Mouse (Mus musculus) gastrocnemius, postnatal 25 days (tissue): ENCODE measurements around the gene Slc1a2. TPM values are rescaled to one million over a fixed set of nuclear protein-coding genes. Genes with fewer than 3 reads are reported as not detected.

Source experiments
- DNase-seq: peaks from one replicate; pipeline ENCODE4 v3.0.0; 2022
- total RNA-seq, 2 experiments: library from RNA; stranded (reverse); gene quantifications; 1 replicate in 1 of 2; 2 replicates in 1 of 2; pipeline ENCODE4 v1.2.3; 2021

Gene Slc1a2
- total RNA-seq, 2 experiments from 2014 or later: 0.05 to 0.69 TPM

DNA sequence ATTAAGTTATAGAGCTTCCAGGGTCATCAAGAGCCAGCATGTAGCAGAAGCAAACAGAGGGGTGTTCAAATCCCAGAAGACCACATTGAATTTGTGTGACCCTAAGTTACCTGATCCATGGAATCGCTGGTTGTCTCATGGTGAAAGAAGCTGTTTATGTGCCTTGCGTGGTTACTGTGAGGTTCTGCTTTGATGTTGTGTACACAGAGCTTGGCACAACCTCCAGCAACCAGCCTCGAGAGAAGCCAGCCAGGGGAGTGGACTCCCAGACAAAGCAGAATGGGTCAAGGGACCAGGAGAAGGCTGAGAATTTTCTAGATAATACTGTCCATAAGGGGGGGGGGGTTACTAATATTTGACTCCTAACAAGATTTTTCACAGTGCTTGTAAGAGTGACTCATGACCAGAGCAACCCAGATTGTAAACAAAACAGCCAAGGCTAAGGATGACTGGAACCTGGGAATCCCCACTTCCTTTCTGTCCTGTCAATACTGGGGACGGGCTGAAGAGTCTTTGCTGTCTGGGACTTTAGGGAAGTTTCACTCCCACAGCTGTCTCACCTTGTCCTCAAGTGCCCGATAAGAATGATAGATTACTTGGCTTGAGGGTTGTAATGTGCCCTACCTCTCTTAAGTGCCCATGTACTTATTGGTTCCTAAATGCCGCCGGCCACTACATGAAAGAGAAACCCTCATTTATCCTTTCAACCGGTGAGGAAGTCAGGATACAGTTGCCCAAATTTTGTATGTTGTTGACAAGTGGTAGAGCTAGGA, 106.3 kb downstream of the Slc1a2 start:
- DNase-seq: no peak

- no peak for DNase-seq
Measured at GRCm38 (mm10) chr2:102768267-102768666, 109.8 kb downstream of the Slc1a2 start.

DNA sequence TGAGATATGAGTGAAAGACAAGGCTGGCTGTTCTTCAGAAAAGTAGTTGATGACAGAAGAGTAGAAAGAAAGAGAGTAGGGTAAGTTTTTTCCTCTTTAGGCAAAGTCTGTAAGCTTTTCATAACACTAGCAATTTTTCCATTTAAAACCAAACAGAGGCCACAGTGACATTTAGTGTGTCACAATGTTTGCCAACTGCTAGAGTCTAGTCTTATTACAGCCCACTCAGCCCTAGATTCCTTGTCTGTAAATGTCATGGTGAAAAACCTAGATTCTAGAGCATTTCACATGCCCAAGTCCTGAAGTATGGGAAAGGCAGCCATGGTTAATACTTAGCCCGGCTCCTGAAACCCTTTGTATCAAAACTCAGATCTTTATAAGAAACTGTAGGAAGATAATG, 112.8 kb downstream of the Slc1a2 start:
- no peak for DNase-seq

DNA sequence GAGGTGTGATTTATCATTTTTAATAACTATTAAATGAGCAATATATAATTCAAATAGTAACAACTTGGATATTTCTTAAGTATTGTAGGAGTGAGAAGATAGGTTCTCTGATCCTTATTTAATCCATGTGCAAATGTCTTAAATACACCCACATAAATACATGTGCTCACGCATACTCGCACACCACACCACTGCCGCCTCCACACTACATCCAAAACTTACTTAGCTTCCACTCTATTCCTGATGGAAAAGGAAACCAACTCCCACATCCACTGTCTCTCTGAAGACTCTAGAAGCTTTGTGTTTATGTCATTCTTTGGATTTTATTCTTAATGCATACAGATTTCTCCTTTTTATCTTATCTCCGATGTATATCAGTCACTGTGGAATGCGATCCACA, 113.8 kb downstream of the Slc1a2 start:
- DNase-seq: no peak

- DNase-seq: no peak
Measured at GRCm38 (mm10) chr2:102774700-102775099, 116.2 kb downstream of the Slc1a2 start.

DNA sequence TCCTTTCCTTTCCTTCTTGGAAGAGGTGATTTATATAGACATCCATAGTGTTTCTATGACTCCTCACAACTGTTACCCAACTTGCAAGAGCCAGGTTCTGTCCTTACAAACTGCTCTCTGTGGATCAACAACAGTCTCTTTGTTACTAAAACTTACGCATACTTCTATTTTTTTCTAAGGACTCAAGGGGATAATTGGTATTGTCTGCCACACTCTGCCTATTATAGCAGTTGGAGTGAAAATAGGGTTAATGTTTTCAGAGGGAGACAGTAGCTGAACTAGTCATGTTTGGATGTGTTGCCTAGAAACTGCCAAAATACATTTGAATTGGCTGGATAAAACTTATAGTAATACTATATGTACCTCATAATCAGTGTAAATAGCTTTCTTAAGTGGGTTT, 117.1 kb downstream of the Slc1a2 start:
- DNase-seq: no peak

DNA sequence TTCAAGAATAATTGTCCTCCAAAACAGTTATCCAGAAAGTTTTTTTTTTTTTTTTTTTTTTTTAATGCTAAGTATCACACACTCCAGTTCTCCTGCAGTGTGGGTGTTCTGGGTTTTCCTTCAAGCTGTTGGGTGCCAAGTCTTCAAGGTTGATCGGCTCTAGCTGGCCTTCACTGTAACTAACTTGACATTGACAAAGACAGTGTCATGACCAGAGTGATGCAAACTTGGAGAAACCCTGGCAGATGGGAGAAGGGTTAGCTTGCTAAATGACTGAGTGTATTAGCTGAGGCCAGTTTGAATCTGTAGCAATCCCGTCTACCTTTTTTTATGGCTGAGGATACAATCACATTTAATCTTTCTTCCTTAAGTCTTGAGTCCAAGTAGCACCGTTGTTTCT, 119.7 kb downstream of the Slc1a2 start:
- no peak for DNase-seq

DNA sequence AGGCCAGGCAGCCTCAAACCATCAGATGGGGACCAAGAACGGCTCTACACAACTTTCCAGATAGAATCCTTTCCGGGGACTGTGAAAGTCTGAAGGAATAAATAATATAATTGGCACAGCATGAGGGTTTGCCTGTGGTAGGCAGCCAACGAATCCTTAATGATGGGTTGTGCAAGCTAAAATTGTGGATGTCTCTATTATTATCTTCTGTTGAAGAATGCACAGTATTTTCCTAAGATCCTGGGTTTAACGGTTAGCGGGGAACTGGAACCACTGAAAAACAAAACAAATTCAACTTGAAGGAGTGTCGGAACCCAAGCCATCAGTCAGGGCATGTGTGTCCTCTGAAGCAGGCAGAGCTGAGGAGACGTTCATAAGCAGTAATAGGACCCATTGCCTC, 124.3 kb downstream of the Slc1a2 start:
- no peak for DNase-seq

DNA sequence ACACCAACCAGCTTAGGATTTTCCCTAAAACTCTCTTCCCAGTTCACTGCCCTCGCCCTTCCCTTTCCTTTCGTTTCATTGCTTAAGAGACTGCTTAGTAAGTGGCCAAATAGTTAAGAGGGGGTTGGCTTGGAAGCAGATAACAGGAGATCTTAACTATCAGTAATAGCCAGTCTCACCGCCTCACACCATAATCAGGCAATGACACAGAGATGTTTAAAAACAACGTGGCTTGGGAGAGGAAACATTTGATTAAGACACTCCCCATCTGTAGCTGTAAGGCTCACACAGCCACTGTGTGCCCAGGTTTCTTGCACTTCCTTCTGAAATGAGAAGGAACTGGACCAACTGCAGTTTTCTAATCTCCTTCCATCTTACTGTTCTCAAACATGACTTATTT, 127.2 kb downstream of the Slc1a2 start:
- DNase-seq: no peak

DNA sequence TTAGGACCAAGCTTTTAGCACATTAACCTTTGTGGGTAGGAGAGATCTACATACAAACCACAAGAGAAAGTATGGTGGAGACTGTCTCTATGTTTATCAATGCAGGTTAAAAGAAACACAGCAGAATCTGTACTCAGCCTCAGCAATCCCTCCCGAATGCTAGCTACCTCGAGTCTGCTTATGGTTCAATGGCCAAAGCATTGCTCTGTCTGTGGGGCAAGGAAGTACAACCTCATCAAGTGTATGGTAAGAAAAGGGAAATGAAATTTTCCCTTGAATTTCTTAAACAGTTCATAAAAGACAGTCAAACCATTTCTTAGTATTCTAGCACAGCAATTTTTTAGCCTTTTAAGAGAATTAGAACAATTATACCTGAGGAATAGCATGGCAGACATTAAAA, 133.2 kb downstream of the Slc1a2 start:
- no peak for DNase-seq

DNA sequence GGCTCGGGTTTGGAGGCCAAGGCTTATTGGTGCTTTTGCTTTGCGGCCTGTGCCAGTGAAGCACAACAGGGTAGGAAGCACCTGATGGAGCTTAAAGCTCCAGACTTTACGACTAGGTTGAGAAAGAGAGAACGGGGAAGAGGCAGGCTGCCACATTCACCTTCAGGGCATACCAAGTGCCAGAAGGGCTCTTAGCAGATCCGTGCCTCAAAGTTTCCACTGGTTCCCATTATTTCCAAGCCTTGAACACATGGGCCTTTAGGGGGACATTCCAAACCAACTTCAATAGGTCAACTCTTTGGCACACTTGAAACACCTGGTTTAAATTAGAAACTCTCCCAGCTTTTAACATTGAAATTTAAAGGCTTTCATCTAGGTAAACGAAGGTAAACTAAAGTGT, 134.3 kb downstream of the Slc1a2 start:
- DNase-seq: no peak

GRCm38 (mm10) chr2:102795034-102795433, 136.6 kb downstream of the Slc1a2 start:
- no peak for DNase-seq

- DNase-seq: no peak
Measured at GRCm38 (mm10) chr2:102798149-102798548, 139.7 kb downstream of the Slc1a2 start.

DNA sequence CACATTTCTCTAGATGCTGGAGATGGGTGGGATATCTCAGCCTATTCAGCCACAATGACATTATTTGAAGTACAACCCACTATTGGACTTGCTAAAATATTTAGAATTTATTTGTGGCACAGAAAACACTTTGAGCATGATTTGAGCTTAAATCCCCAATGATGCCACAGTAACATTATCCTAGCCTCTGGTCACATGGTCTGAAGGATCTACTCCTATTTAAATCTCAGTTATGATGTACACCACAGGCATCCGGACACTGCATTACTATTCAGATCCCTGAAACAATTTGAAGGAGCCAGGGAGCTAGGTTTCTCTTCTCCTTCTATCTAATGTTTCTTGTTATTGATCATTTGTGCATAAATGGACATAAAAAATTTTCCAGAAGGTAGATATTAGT, 143.4 kb downstream of the Slc1a2 start:
- DNase-seq: no peak

- no peak for DNase-seq
Measured at GRCm38 (mm10) chr2:102804109-102804508, 145.7 kb downstream of the Slc1a2 start.

DNA sequence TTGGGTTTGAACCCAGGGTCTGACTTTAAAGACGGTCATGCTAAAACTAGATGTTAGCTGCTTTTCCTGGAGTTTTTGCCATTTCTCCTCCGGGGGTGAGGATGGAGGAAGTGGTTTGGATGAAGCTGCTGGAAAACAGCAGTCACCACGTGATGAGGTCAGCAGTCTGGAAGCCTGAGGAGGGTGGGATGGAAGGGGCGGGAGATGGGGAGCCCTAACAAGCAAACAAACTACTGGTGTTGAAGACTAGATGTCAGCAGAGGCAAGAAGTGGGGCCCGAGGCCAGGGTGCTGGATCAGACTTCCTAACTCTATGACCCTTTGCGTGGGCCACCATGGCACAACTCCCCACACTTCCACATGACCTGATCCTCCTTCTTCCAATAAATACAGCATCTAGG, 146.8 kb downstream of the Slc1a2 start:
- DNase-seq: no peak

DNA sequence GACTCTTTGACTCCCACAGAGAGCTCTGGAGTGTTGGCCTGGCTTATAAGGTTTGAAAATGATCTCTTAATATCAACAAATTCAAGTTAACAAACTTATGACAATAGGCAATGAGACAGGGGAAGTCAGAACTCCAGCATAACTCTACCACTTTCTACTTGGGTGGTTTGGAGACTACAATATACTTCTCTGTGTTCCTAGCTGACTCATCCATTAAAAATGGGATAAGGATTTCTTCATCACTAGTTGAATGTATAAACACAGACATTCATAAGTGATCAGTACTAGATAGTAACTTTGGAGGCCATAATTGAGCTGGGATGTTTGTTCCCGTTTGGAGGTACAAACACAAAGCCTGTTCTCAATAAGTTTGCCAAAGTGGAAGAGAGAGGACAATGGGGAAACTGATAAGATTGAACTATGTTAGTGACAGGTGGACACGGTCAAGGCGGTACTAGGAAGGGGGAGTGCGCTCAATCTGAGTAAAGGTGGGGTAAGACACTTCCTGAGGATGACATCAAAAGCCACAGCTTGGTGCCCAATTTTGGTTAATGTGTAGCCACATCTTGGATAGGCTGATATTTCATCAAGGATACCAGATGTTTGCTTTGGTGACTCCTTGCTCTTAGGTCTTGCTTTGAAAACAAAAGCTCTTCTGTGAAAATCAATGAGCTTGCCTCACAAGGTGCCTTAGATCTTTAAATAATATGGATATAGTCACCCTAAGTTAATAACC, 147.5 kb downstream of the Slc1a2 start:
- no peak for DNase-seq

- DNase-seq: no peak
Measured at GRCm38 (mm10) chr2:102807633-102808032, 149.2 kb downstream of the Slc1a2 start.

GRCm38 (mm10) chr2:102809436-102809835, 151.0 kb downstream of the Slc1a2 start:
- no peak for DNase-seq

GRCm38 (mm10) chr2:102812756-102813155, 154.3 kb downstream of the Slc1a2 start:
- DNase-seq: no peak

DNA sequence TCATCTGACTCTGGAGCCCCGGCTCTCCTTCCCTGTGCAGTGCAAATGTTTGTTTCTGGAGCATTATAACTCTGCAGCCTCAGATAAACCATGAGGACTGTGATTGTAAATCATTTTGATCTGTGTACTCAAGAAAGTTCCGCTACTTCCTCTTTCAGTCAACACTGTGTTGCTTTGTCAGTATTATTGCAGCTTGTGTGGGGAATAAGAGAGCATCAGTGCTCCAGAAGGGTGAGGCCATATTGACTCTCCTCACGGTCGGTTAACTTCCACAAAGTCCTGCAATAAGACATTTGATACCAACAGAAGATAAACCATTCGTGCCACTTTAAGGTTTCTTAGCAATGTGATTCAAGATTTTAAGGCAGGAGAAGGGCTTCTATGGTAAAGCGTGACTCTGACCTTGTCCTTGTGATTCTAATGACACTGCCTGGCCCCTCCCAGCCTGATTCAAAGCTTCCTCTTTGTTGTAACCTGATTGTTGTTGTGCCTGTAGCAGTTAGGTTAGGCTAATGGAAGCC, 156.9 kb downstream of the Slc1a2 start:
- no peak for DNase-seq

GRCm38 (mm10) chr2:102820225-102820711, 161.8 kb downstream of the Slc1a2 start:
- DNase-seq: peak; percentile 44

- DNase-seq: peak; percentile 20
Measured at GRCm38 (mm10) chr2:102820790-102821189, 162.3 kb downstream of the Slc1a2 start.
